Mouse (Mus musculus): ENCODE results near the gene Sirt1.
A peak's percentile ranks its signal among the peaks of the same experiment; 100 is the strongest.
"Not testable (repeated sequence)": the region's sequence is repeated elsewhere in the genome, so short reads cannot be mapped to it uniquely, and the experiment has no call there.

The Sirt1 gene

DNA sequence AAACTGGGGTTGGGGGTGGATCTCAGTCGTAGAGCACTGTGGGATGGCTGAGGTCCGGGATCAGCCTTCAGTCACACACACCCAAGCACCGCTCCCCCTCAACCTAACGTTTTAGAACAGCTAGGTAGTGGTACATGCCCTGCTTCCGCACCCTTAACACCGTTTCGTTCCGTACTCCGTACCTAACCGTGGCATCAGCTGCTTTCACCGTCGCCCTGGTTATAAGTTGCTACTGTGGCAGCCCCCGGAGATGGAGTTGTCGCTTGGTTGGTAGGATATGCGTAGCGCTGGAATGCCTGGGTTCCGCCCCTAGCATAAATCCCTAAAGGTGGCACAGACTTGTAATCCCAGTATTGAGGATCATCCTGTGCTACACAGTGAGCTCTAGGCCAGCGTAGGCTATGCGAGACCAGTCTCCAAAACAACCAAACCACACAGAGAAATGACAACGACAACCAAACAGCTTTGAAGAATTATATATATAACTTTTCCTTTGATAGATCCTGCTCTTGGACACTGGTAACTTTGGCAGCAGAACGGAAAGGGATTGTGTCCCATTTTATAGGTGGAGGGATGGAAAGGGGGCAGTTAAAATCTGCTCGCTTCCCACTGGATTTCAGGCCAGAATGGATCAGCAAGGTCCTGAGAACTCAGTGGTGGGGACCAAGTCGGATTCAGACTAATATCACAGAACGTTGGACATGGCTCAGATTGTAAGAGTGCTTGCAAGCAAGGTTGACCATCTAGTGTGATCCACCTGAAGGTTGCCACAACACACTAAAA, at the start of gene Sirt1:
Sirt1 (minus strand) TSS at position 207 of the 783 bp plus-strand sequence.
- DNase-seq (ENCODE audit: low spot score in 2 of 2) = no peak

GRCm38 (mm10) chr10:63429785-63430305, 48.3 kb upstream of the Sirt1 start, which contains the start of gene Ctnna3:
Gene Ctnna3, plus strand, starts transcription at chr10:63430098.
- peak; percentile 80 to 84 for DNase-seq (ENCODE audit: low spot score in 2 of 2)

DNA sequence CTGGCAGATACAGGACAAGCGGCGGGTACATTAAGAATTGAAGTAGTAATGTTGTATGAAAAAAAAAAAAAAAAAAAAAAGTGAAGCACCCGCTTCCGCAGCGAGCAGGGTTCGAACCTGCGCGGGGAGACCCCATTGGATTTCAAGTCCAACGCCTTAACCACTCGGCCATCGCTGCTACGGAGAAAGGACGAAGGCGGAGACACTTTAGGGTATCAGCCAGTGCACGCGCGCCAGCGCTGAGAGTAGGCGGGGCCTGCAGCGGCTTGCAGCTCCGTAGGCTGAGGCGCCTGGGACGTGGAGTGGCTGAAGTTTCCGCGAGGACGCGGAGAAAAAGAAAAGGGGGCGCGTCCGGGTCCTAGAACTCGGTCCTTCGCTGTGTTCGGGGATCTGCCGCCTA, 47.9 kb upstream of the Sirt1 start:
- peak; percentile 100 for DNase-seq (ENCODE audit: low spot score in 2 of 2)

GRCm38 (mm10) chr10:63429023-63429340, 47.5 kb upstream of the Sirt1 start:
- no peak for DNase-seq (ENCODE audit: low spot score in 2 of 2)

GRCm38 (mm10) chr10:63428243-63429022, 46.9 kb upstream of the Sirt1 start:
- DNase-seq (ENCODE audit: low spot score in 2 of 2) = no peak

- DNase-seq (ENCODE audit: low spot score in 2 of 2) = no peak
These were observed 45.6 kb upstream of the Sirt1 start for GRCm38 (mm10) chr10:63427146-63427545.

DNA sequence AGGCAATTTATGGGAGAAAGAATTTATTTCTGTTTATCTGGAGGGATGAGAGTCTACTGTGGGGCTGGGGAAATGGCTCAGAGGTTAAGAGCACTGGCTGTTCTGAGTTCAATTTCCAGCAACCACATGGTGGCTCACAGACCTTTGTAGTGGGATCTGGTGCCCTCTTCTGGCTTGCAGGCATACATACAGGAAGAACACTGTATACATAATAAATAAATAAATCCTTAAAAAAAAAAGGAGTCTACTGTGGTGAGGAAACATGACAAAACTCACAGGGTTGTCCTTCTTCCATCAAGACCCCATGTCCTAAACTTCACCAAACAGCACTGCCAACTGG, 42.9 kb upstream of the Sirt1 start:
- no peak for DNase-seq (ENCODE audit: low spot score in 2 of 2)

GRCm38 (mm10) chr10:63423591-63424474, 42.3 kb upstream of the Sirt1 start:
- DNase-seq (ENCODE audit: low spot score in 2 of 2) = no peak

GRCm38 (mm10) chr10:63422736-63422992, 41.2 kb upstream of the Sirt1 start:
- no peak for DNase-seq (ENCODE audit: low spot score in 2 of 2)

DNA sequence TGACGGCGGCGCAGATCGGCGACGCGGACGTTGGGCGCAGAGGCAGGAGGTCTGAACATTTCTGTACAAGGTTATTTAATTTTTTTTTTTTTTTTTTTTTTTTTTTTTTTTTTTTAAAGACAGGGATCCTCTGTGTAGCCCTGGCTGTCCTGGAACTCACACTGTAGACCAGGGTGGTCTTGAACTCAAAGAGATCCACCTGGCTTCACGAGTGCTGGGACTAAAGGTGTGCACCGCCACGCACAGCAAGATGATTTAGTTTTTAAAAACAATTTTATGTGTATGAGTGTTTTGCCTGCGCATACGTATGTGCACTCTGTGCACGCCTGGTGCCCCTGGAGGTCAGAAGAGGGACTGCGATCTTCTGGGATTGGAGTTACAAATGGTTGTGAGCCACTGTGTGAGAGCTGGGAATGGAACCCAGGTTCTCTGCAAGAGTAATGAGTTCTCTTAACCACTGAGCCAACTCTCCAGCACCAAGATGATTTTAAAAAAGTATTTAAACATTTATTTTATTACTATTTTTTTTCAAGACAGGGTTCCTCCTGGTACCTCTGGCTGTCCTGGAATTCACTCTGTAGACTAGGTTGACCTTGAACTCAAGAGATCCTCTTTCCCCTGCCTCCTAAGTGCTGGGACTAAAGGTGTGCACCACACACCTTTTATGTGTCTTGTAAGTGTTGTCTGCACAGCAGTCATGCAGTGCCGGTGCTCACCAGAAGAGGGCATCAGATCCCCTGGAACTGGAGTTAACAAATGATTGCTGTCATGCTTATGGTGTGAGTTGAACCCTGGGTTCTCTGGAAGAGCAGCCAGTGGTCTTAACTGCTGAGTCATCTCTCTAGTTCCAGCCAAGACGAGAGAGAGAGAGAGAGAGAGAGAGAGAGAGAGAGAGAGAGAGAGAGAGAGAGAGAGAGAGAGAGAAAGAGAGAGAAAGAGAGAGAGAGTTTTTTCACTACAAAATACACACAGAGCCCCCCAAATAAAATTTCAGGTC, 40.5 kb upstream of the Sirt1 start, which contains the start of gene Gm7075:
Gm7075 (minus strand) TSS at position 51 of the 997 bp plus-strand sequence.
- DNase-seq (ENCODE audit: low spot score in 2 of 2) = peak in 1 of 2 experiments; percentile 69

DNA sequence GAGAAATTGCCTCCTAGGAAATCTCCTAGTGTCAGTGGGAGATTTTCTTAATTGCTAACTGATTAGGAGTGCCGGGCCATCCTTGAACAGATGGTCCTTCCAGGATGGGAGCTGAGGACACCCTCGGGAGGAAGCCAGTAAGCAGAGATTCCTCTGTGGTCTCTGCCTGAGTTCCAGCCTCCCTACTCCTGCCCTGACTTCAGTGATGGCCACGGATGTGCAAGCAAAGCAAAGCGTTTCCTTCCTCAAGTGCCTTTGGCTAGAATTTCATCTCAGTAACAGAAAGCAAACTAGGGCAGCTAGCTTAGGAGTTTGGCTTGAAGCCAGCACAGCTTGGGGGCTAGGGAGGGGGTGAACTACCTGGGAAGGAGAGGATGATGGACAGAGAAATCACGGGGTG, 35.6 kb upstream of the Sirt1 start:
- DNase-seq (ENCODE audit: low spot score in 2 of 2) = no peak

GRCm38 (mm10) chr10:63415850-63416249, 34.3 kb upstream of the Sirt1 start:
- DNase-seq (ENCODE audit: low spot score in 2 of 2) = no peak

- DNase-seq (ENCODE audit: low spot score in 2 of 2) = no peak
These were observed 33.8 kb upstream of the Sirt1 start for GRCm38 (mm10) chr10:63415287-63415686.

DNA sequence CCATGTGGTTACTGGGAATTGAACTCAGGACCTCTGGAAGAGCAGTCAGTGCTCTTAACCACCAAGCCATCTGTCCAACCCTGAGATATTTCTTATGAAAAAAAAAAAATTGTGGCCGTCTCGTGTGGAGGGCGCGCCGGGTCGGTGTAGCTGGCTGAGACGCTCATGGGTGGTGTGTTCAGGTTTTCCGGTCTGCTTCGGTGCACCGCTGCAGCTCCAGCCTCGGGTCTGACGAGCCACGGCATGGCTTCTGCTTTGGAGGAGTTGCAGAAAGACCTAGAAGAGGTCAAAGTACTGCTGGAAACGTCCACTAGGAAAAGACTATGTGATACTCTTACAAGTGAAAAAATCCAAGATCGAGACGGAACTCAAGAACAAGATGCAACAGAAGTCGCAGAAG, 31.3 kb upstream of the Sirt1 start:
- no peak for DNase-seq (ENCODE audit: low spot score in 2 of 2)

- DNase-seq (ENCODE audit: low spot score in 2 of 2) = not testable (repeated sequence)
These were observed 30.2 kb upstream of the Sirt1 start for GRCm38 (mm10) chr10:63411674-63412073.

DNA sequence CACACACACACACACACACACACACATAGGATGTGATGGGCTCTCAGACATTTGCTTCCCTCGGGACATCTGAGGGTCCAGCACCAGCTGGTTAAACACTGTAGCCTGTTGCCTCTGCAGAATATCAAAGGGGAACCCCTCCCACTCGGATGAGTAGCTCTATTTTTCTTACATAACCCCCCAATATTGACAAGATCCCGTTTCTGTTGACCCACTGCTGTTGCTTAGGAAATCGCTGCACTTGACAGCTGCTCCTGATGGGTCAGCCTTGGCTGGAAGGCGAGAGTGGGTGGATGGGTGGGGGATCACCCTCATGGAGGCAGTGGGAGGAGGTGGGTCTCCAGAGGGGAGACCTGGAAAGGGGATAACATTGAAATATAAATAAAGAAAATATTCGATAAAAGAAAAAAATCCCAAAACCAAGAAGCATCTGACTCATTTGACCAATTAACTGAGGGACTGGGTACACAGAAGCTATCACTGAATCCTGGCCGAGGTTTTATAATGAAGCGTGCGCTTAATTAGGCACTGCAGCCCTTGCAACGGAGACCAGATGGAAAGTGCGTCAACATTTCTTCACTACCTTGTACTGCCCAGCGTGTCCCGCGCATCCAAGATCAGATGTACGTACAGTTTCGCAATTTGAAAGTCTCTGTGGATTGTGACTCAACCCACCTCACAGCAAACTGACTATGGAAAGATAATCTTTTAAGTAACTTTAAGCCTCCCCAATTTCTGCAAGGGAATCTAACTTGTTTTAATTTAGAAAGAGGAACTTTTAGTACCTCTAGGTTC, 28.9 kb upstream of the Sirt1 start:
- DNase-seq (ENCODE audit: low spot score in 2 of 2) = no peak

- no peak for DNase-seq (ENCODE audit: low spot score in 2 of 2)
These were observed 22.1 kb upstream of the Sirt1 start for GRCm38 (mm10) chr10:63403636-63404035.

GRCm38 (mm10) chr10:63402731-63403504, 21.4 kb upstream of the Sirt1 start:
- DNase-seq (ENCODE audit: low spot score in 2 of 2) = no peak

GRCm38 (mm10) chr10:63396963-63397362, 15.5 kb upstream of the Sirt1 start:
- DNase-seq (ENCODE audit: low spot score in 2 of 2) = no peak
